Mouse (Mus musculus): ENCODE measurements around the gene H6pd.

H6pd gene

DNA sequence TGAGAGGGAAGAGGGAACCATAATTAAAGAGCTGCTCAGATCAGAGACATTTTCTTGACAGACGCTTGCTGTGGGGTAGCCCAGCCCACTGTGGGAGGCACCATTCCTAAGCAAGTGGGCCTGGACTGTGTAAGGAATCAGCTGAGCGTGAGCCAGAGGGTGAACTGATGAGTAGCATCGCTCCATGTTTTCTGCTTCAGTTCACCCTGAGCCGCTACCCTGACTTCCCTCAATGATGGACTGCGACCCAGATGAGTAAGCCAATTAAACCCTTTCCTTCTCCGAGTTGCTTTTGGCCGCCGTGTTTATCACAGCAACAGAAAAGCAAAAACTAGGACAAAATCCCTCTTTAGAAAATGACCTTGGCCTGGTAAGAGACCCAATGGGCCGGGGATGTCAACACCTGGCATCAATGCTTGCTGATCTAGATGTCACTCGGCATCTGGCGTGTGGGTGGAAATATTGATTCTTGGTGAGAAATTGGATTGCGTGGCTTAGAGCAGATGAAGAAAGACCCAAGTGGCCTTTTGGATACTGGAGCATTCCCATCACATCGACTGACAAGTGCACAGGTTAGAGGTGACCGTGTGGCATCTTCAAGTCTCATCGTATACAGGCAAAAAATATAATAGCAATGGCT is 11.0 kb upstream of the H6pd start:
- DNase-seq, result no peak

- DNase-seq, result no peak
Observed at GRCm38 (mm10) chr4:150015436-150015835, 6.6 kb upstream of the H6pd start.

DNA sequence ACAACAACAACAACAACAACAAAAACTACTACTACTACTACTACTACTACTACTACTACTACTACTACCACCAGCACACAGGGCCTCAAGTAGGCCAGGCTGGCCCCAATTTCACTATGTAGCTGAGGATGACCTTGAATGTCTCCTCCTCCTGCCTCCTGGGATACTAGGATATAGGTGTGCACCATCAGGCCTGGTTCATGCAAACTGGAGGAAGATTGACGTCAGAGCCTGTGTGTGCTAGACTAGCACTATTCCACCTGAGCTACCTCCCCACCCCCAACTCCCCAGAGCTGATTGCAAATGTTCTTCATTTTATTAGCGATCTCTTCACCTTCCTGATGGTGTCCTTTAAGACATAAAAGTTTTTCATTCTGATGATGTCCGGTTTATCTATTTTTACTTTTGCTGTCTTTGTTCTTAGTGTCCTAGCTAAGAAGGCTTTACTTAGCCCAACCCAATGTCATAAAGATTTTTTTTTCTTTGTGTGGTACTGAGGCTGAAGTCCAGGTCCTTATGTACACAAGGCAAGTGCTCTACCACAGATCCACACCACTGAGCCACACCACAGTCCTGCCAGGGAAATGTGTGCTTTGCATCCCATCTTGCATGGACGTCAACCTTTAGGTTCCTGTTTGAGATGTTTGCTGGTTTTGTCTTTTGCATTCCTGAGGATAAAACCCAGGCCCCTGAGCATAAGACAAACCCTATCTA is 5.7 kb upstream of the H6pd start:
- DNase-seq, result no peak

GRCm38 (mm10) chr4:150013805-150014204 is 5.0 kb upstream of the H6pd start:
- no peak for DNase-seq

DNA sequence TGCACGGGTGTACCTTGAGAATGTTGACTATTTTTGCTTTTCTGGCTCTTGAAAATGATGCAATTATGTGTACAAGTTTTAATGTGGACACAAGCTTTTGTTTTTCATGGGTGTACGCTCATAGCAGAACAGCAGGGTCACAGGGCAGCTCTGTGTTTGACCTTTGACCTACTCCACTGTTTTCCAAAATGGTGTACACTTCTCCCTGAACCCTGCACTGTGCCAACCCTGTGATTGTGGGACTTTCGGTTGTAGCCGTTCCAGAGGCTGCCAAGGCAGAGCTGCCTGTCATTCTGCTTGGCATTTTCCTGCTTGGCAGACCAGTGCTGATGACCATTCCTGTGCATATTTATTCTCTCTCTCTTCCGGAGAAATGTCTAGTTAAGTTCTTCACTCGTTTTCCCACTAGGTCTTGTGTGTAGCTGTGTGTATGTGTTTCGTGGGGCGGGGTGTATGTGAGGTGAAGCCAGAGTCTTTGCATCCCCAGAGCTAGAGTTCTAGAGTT is 4.4 kb upstream of the H6pd start:
- no peak for DNase-seq

- no peak for DNase-seq
Observed at GRCm38 (mm10) chr4:150012322-150012723, 3.5 kb upstream of the H6pd start.

DNA sequence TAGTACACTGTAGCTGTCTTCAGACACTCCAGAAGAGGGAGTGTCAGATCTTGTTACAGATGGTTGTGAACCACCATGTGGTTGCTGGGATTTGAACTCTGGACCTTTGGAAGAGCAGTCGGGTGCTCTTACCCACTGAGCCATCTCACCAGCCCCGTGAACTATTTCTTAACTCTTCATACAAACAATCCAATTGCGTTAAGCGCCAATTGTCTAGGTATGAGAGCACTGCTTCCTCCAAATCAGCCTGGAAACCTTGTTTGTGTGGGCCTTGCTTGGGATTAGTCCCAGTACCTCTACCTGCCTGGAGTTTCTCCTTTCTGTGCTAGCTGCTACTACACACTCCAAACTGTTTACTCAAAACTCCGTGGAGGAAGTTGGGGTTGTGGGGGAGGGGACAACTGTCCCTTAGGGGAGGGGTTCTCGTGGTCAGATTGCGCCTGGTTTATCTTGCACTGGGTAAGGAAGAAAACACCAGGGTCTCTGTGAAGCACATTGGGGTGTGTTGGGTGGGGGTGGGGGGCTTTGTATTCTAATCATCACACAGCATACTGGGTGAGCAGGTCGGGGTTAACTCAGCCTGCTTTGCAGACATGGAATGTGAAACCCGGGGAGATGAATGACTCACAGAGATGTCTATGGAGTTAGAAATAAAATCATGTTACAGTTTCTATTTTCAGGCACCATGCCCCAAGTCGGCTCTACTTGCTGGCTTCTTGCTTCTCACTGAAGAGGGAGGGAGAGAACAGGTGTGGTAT is 2.9 kb upstream of the H6pd start:
- DNase-seq, result peak; percentile 47

GRCm38 (mm10) chr4:150010054-150010730 is 1.4 kb upstream of the H6pd start:
- no peak for DNase-seq

DNA sequence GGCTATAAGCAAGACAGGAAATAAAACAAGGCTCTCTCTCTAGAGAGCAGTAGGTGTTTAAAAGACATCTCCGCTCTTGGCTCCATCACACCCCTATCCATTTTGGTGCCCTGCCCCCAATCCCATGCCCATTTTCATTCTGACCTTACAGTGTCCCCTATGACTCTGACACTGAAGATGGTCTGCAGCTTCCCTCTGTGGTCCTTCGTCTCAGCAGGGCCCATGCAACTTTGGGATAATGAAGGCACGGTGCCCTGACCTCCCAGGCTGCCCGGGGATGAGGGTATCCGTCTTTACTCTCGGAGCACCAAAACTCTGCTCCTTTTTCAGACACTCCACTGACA is 736 bp upstream of the H6pd start:
- no peak for DNase-seq

DNA sequence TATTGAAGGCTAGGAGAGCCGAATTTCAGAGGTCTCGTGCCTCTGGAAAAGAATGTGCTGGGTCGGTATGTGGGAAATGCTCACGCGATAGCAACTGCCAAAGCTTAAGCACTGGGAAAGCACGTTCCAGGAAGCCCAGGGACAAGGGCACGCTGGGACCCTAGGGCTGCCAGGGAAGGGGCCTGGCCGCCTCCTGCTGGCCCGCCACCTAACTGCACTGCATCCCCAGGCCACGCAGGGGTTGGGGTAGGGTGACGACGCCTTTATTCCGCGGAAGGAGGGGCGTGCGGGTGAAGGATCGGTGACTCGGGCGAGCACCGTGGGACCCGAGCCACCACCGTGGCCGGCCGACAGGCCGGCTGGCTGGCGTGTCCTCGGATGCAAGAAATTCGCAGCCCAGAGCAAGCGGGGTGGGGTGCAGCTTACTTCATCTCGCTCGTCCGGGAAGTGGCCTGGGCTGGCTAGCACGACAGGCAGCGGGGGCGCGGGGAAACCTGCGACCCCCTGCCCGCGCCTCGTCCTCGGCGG is 434 bp downstream of the H6pd start:
- DNase-seq, result peak; percentile 78

- no peak for DNase-seq
Observed at GRCm38 (mm10) chr4:150007444-150007843, 1.4 kb downstream of the H6pd start.

GRCm38 (mm10) chr4:150006991-150007390 is 1.8 kb downstream of the H6pd start:
- DNase-seq, result no peak

- DNase-seq, result no peak
Observed at GRCm38 (mm10) chr4:150006122-150006854, 2.5 kb downstream of the H6pd start.

- DNase-seq, result no peak
Observed at GRCm38 (mm10) chr4:150005231-150005630, 3.6 kb downstream of the H6pd start.

GRCm38 (mm10) chr4:150003641-150004040 is 5.2 kb downstream of the H6pd start:
- DNase-seq, result no peak

- no peak for DNase-seq
Observed at GRCm38 (mm10) chr4:150003021-150003580, 5.7 kb downstream of the H6pd start.

DNA sequence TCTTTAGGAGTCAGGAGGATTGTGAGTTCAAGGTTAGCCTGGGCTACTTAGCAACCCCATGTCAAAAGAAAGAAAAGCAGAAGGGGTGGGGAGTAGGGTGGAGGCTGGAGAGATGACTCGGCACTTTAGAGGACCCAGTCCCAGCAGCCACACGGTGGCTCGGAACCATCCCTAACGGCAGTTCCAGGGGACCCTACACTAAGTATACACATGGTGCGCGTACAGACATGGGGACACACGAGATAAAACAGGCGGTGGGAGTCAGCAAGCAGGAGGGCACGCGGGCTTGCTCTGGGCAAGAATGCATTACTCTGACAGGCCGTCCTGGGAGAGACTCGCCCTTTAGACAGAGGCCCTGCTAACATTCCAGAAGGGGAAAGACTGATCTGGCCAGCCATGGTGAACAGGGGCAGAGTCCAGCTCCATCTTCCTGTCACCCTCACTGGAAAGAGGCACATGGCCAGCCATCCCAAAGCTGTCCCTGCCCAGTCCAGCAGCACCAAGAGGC is 6.7 kb downstream of the H6pd start:
- DNase-seq, result peak; percentile 59

GRCm38 (mm10) chr4:150001221-150001860 is 7.5 kb downstream of the H6pd start:
- DNase-seq, result no peak

- DNase-seq, result no peak
Observed at GRCm38 (mm10) chr4:149999931-150000555, 8.8 kb downstream of the H6pd start.

- no peak for DNase-seq
Observed at GRCm38 (mm10) chr4:149999510-149999900, 9.3 kb downstream of the H6pd start.

All from liver (tissue).